Mouse (Mus musculus) A20 (cell line): ENCODE results near the gene C2cd2l.

Experiments
- DNase-seq: peaks from one replicate; pipeline ENCODE4 v3.0.0-alpha.2; 2011; ENCODE audit warnings: low read depth, low spot score

C2cd2l gene

GRCm38 (mm10) chr9:44267319-44268026, 52.6 kb downstream of the C2cd2l start:
- DNase-seq, result no peak

- no peak for DNase-seq
Measured at GRCm38 (mm10) chr9:44266478-44267226, 53.4 kb downstream of the C2cd2l start.

DNA sequence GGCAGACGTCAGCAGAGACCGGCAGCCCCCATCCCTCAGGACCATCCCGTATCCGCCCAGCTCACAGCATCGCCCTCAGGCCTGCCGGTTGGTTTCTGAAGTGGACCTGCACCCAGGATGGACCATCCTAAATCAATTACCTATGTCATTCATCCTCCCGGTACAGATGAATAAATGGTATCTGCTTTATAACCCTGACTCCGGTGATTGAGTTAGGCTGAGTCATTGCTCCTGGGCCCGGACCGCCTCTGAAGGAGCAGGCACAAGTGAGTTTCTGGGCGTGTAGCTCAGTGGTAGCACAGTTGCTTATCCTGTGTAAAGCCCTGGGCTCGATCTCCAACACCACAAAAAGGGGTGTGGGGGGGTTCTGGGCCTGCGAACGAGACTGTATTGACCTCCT, 58.7 kb downstream of the C2cd2l start:
- no peak for DNase-seq
